ENCODE assay signal across 25 mouse cellular contexts in the genomic region with DNA sequence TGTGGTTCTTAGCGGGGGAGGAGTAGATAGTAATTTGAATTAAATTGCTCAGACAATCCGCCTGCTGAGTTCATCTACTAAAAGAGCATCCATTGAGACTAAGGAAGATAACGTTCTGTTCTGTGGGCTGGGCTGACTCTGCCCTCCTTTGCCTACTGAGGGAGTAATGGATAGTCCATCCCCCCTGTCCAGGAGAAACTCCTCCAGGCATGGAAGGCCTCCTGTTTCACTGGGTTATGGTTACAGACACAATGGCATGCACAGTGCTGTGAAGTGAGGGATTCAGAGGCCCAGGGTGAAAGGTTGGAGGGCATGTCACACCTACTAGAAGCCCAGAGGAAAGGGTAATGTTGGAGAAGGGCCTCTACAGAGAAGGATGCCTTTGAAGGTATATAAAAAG.
DNase-seq lines count a peak whose midpoint lies in the region; ATAC-seq lines count a peak whose summit lies in the region.
"Had no signal": no experiment of that assay in that cellular context is flagged by ENCODE, and none has a peak within 500 bp of the region (broad histone marks: within the 10 kb centered on the region; RNA-seq: fewer than 3 reads in every experiment).

No protein-coding gene starts in this region.

- H3K9me3 ChIP-seq in kidney, embryonic 16.5 days (ENCODE audit: low read length), result no peaks in the 10 kb centered on the region
- H3K9me3 ChIP-seq in hindbrain, embryonic 13.5 days, result no peaks in the 10 kb centered on the region
- H3K9me3 ChIP-seq in neural tube, embryonic 13.5 days, result no peaks in the 10 kb centered on the region
- H3K9me3 ChIP-seq in heart, embryonic 11.5 days (replicated peaks; ENCODE audit: control insufficient read depth, low read length), result no peaks in the 10 kb centered on the region
- H3K9me3 ChIP-seq: limb, embryonic 12.5 days had no signal

- ATAC-seq in kidney, embryonic 16.5 days (ENCODE audit: low FRiP score, low TSS enrichment), result peak; percentile 98
- ATAC-seq in hindbrain, embryonic 13.5 days (ENCODE audit: low FRiP score), result peak; percentile 49
- ATAC-seq in neural tube, embryonic 13.5 days (ENCODE audit: low read depth), result peak; percentile 79
- no peak for ATAC-seq in heart, embryonic 11.5 days (replicated peaks; ENCODE audit: insufficient number of reproducible peaks, low FRiP score, low TSS enrichment)
- ATAC-seq: activated CD4-positive, CD25-positive, alpha-beta regulatory T cell, adult 4 months; forebrain, postnatal 0 days; liver, postnatal 0 days; lung, postnatal 0 days had no signal

- H3K4me2 ChIP-seq in kidney, embryonic 16.5 days (replicated peaks; ENCODE audit: low read depth, low read length), result no peak overlapping the region
- no peak overlapping the region for H3K4me2 ChIP-seq in hindbrain, embryonic 13.5 days
- H3K4me2 ChIP-seq in neural tube, embryonic 13.5 days, result no peak overlapping the region
- H3K4me2 ChIP-seq in heart, embryonic 11.5 days, result no peak overlapping the region
- H3K4me2 ChIP-seq: limb, embryonic 12.5 days; liver, embryonic 11.5 days had no signal

- H3K27ac ChIP-seq in kidney, embryonic 16.5 days (ENCODE audit: low read length), result no peak overlapping the region
- no peak overlapping the region for H3K27ac ChIP-seq in hindbrain, embryonic 13.5 days
- no peak overlapping the region; the same call in 1 of the 2 replicates for H3K27ac ChIP-seq in neural tube, embryonic 13.5 days (replicated peaks)
- H3K27ac ChIP-seq in heart, embryonic 11.5 days (ENCODE audit: low read depth, low read length), result no peak overlapping the region
- H3K27ac ChIP-seq: limb, embryonic 12.5 days; macrophage had no signal

- DNase-seq in embryo, embryonic 10 days (ENCODE audit: low spot score), result peak; percentile 25
- no peak for DNase-seq in embryo, embryonic 9.5 days (ENCODE audit: extremely low spot score)
- no peak for DNase-seq in kidney, postnatal 10 days
- DNase-seq in cerebellum, adult 9-10 months, result no peak
- DNase-seq: adrenal gland, adult 8-10 months; cerebellum, adult 18-20 months; cerebellum, postnatal 25 days; embryo, embryonic 11 days; forebrain, postnatal 0 days; gastrocnemius, postnatal 25 days; heart, adult 18-20 months; heart, postnatal 36 days; kidney, postnatal 25 days; layer of hippocampus, postnatal 36 days; liver, postnatal 0 days; thymus, adult 2 months had no signal

- H3K27me3 ChIP-seq in kidney, embryonic 16.5 days (ENCODE audit: insufficient read depth, low read length), result no peaks in the 10 kb centered on the region
- no peaks in the 10 kb centered on the region for H3K27me3 ChIP-seq in hindbrain, embryonic 13.5 days
- peaks cover 6% of the 10 kb centered on the region; the same call in 1 of the 2 replicates for H3K27me3 ChIP-seq in neural tube, embryonic 13.5 days
- H3K27me3 ChIP-seq in heart, embryonic 11.5 days (ENCODE audit: control insufficient read depth, insufficient read depth, low read length), result no peaks in the 10 kb centered on the region
- H3K27me3 ChIP-seq: limb, embryonic 12.5 days had no signal

- no peaks in the 10 kb centered on the region for H3K36me3 ChIP-seq in kidney, embryonic 16.5 days (ENCODE audit: insufficient read depth, low read length)
- H3K36me3 ChIP-seq in hindbrain, embryonic 13.5 days, result no peaks in the 10 kb centered on the region
- H3K36me3 ChIP-seq in neural tube, embryonic 13.5 days, result no peaks in the 10 kb centered on the region
- no peaks in the 10 kb centered on the region for H3K36me3 ChIP-seq in heart, embryonic 11.5 days (ENCODE audit: control insufficient read depth, insufficient read depth, low read length)
- H3K36me3 ChIP-seq: limb, embryonic 12.5 days had no signal

- WGBS in kidney, embryonic 16.5 days, result 35% methylated on average over 3 of the region's 3 CpGs
- WGBS in hindbrain, embryonic 13.5 days, result 59% methylated on average over 3 of the region's 3 CpGs
- 40% methylated on average over 3 of the region's 3 CpGs for WGBS in neural tube, embryonic 13.5 days
- WGBS in heart, embryonic 11.5 days (ENCODE audit: insufficient replicate concordance), result 73% methylated on average over 3 of the region's 3 CpGs

- no peak overlapping the region for H3K4me3 ChIP-seq in kidney, embryonic 16.5 days (ENCODE audit: low read length)
- H3K4me3 ChIP-seq in hindbrain, embryonic 13.5 days, result no peak overlapping the region
- H3K4me3 ChIP-seq in neural tube, embryonic 13.5 days, result no peak overlapping the region
- no peak overlapping the region for H3K4me3 ChIP-seq in heart, embryonic 11.5 days (ENCODE audit: low read depth, low read length)
- H3K4me3 ChIP-seq: limb, embryonic 12.5 days had no signal

- H3K4me1 ChIP-seq in kidney, embryonic 16.5 days (ENCODE audit: insufficient read depth, low read length), result no peaks in the 10 kb centered on the region
- 0 out of 2 replicates have a peak, but pooled peaks cover 3% of the 10 kb centered on the region for H3K4me1 ChIP-seq in hindbrain, embryonic 13.5 days (replicated peaks)
- H3K4me1 ChIP-seq in neural tube, embryonic 13.5 days (replicated peaks), result peaks cover 8% of the 10 kb centered on the region
- H3K4me1 ChIP-seq in heart, embryonic 11.5 days (ENCODE audit: control insufficient read depth, insufficient read depth, low read length), result no peaks in the 10 kb centered on the region
- H3K4me1 ChIP-seq: limb, embryonic 12.5 days had no signal

- H3K9ac ChIP-seq in kidney, embryonic 16.5 days (replicated peaks; ENCODE audit: low read length), result no peak overlapping the region
- no peak overlapping the region for H3K9ac ChIP-seq in hindbrain, embryonic 13.5 days
- H3K9ac ChIP-seq in neural tube, embryonic 13.5 days, result no peak overlapping the region
- H3K9ac ChIP-seq in heart, embryonic 11.5 days (ENCODE audit: low read depth, low read length), result no peak overlapping the region
- H3K9ac ChIP-seq: forebrain, postnatal 0 days; limb, embryonic 12.5 days; liver, postnatal 0 days had no signal
